Mouse (Mus musculus) left cerebral cortex, adult 8-10 months (tissue): ENCODE measurements around the gene Slc35b2. TPM values are rescaled to one million over a fixed set of nuclear protein-coding genes. Genes with fewer than 3 reads are reported as not detected.

Experiments
- DNase-seq, 2 experiments: peaks; one replicate each; pipeline ENCODE4 v3.0.0; 2022; ENCODE audit warnings: low spot score in 2 of 2
- total RNA-seq, 4 experiments: library from RNA; stranded (reverse); gene quantifications; 2 replicates each; pipeline ENCODE4 v1.2.4; 2022

The Slc35b2 gene
- total RNA-seq, 4 experiments from 2014 or later: 26.8 to 33.4 (median 29.4) TPM

DNA sequence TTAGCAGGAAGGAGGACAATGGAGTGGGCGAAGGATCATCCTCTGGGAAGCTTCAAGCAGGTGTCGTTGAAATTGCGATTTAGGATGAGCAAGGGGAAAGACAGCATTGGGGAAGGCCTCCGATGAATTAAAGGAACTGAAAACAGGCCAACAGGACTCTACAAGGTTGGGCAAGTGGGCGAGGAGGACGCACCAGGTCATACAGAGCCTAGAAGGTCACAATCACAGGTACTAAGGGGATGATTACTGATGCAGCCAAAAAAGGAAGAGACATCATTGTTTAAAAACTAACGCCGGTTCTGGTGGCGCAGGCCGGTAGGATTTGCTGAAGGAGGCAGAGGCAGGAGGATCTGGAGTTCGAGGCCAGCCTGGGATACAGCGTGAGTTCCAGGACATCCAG, 458 bp upstream of the Slc35b2 start:
- DNase-seq: no peak

DNA sequence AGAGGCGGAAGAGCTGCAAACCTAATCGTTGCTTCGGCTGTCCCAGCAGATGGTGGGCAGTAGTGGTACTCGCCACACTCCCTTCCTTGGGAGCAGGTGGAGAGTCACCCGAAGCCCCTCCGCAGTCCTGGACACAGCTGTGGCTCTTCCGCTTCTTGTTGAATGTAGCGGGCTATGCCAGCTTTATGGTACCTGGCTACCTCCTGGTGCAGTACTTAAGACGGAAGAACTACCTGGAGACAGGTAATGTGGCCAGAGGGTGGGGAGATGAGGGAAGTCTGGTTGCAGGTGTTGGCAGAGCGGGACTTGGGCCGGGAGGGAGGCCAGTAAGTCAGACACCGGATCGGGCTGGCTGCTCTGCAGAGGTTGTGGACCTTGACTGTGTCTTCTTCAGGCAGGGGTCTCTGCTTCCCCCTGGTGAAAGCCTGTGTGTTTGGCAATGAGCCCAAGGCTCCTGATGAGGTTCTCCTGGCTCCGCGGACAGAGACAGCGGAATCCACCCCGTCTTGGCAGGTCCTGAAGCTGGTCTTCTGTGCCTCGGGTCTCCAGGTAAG, 934 bp downstream of the Slc35b2 start:
- no peak for DNase-seq

DNA sequence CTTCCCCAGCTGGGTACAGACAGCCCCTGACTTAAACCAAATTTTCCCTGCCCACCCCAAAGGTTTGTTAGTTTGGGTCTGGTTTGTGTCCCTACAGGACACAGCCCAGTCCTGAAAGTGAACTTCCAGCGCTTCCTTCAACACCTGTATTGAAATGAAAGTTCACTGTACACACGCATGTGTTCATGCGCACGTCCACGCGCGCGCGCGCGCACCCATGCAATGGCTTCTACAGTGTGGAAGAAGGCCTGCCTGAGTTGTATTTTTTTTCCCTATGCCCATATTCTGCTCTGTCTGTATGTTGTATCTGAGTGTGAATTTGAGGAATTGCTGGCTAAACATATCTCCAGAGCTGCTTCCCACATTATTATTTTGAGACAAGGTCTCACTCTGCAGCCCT, 1.4 kb downstream of the Slc35b2 start:
- DNase-seq: no peak

DNA sequence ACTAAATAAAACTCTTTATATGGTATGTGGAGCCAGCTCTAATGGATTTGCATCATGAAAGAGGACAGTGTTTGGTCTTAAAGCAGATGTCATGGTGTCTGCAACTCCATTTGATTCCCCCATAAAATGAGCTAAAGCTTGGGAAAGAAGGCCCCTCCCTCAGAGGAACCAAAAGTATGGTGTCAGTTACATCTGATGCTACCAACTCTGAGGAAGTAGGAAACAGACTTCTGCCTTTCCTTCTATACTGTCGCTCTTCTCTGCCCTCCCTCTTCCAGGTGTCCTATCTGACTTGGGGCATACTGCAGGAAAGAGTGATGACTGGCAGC, 2.3 kb downstream of the Slc35b2 start:
- DNase-seq: no peak

DNA sequence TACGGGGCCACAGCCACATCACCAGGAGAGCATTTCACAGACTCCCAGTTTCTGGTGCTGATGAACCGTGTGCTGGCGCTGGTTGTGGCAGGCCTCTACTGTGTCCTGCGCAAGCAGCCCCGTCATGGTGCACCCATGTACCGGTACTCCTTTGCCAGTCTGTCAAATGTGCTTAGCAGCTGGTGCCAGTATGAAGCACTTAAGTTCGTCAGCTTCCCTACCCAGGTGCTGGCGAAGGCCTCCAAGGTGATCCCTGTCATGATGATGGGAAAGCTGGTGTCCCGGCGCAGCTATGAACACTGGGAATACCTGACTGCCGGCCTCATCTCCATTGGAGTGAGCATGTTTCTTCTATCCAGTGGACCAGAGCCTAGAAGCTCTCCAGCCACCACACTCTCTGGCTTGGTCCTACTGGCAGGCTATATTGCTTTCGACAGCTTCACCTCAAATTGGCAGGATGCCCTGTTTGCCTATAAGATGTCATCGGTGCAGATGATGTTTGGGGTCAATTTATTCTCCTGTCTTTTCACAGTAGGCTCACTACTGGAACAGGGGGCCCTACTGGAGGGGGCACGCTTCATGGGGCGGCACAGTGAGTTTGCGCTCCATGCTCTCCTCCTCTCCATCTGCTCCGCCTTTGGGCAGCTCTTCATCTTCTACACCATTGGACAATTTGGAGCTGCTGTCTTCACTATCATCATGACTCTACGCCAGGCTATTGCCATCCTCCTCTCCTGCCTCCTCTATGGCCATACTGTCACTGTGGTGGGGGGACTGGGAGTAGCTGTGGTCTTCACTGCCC, 2.9 kb downstream of the Slc35b2 start:
- DNase-seq: no peak

DNA sequence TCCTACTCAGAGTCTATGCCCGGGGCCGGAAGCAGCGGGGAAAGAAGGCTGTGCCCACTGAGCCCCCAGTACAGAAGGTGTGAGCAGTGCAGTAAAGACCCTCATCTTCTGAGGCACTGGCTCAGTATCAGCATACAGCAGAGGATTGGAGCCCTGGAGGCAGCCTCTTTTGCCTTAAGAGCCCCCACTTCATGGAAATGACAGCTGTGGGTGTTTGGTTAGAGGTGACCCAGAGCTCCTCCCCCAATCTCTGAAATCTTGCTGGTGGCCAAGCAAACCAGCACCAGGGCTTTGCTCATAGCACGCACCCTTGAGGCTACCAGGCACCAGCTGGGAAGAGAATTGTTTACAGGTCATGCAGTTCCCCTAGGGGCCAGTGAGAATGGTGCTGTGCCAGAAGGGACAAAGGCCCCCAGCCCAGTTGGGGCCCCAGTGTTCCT, 3.5 kb downstream of the Slc35b2 start:
- DNase-seq: no peak

DNA sequence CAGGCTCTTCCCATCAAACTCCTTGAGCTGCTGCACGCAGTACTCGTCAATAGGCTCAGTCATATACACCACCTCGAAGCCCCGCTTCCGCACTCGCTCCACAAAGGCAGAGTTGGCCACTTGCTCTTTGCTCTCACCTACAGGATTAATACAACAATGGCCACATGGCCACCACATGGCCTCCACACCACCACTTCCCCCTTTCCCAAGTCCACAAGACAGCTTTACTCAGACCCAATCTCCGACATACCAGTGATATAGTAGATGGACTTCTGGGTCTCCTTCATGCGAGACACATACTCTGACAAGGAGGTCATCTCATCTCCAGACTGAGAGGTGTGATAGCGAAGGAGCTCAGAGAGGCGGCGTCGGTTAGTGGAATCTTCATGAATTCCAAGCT, 5.3 kb downstream of the Slc35b2 start:
- no peak for DNase-seq

DNA sequence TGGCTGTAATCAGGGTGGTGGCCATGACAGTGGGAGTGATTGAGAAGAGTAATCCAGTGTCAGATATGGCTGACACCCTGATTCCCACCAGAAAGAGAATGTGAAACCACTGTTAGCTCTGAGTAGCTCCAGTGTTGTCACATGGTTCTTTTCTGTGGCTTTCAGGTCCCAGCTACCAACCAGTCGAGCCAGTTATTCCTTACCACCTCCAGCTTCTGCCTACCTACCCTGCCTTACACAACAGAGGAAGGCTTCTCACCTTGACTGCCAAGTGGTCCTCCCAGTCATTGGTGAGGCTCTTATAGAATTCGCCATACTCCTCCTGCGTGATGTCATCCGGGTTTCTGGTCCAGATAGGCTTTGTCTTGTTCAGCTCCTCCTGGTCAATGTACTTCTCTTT, 6.3 kb downstream of the Slc35b2 start:
- DNase-seq: no peak

DNA sequence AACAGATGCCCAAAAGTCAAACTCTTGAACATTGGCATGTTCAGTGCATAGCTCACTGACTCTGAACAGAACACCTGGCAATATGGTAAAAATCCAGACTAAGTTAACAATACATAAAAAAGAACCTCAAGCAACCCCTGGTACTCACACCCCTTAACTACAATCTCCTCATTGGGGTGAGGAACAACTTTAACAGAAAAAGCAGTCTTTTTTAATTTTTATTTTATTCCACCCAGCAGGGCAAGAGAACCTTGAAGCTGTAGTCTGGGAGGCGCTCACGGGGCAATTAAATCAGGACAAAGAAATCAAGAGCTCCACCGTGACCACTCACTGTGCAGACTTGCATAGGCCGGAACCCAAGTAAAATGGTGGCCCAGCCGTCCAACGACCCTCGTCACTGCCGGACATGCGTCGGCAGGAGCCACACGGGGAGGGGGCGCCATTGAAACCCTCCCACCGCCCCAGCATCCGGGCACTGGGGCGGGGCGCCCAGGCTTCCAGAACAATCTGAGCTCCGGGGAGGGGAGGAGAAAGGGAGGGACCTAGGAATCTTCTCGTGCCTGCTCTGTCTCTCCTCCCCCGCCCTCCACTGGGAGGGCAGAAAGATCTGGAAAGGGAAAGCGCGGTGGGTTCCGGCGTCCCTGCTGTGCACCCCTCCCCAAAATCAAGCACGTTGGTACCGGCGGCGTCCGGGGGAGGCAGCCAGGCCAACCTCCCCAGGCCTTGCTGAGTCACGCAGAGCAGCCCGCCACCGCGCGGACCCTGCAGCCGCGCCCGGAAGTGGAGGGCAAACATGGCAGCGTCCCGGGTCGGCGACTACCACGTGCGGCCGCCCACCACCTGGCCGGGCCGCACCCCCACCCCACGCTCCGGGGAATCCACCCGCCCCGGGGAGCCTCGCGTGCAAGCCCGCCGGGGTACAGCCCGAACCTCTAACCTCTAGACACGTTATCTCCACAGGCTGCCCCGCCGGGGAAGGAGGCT, 8.7 kb downstream of the Slc35b2 start:
- DNase-seq: peak in 1 of 2 experiments; percentile 74

DNA sequence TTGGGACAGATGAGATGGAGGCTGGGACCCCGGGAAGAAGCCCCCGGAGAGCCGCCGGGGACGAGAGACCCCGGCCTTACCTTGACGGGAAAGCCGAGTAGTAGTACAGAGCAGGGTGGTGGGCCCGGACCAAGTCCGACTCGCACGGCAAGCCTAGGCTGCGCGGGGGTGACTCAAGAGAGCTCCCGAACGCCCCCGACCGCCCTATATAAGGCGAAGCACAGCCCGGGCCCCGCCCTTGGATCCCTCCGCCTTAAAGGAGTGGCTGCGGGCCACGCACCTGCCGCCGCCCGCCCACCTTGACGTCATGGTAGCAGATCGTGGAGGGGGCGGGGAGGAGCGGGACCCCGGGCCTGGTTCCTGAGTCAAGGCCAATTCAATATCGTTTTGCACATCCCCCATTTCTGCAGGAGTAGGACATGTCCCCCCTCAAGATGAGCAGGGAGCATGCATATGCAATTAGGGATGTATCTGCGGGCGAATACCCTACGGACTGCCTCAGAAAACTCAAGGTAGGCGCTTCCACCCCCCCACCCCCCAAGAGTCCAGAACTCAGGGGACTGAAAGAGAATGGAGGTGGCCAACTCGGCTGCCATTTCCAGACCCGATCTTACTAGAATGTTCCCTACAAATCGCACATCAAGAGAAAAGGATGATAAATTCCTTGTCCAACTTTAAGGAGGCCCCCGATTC, 9.6 kb downstream of the Slc35b2 start, which contains the start of gene Hsp90ab1:
Gene Hsp90ab1 (minus strand): TSS at position 185 of the 693 bp plus-strand sequence.
- peak; percentile 98 to 99 for DNase-seq

DNA sequence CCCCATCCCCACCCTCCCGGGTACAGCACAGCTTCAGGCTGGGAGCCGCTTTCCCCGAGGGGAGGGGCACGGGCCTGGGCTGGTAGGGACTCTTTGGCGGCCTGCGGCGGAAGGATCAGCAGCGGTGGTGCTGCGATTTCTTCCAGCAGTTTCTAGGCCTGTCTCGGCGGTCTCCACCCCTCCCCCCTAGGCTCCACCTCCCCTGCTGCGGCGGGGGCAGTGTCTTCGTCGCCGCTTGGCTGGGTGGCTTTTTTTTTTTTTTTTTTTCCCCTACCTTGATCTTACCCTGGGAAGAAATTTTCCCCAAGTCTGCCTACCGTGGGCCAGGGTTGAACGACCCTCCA, 10.1 kb downstream of the Slc35b2 start:
- peak; percentile 96 to 99 for DNase-seq

DNA sequence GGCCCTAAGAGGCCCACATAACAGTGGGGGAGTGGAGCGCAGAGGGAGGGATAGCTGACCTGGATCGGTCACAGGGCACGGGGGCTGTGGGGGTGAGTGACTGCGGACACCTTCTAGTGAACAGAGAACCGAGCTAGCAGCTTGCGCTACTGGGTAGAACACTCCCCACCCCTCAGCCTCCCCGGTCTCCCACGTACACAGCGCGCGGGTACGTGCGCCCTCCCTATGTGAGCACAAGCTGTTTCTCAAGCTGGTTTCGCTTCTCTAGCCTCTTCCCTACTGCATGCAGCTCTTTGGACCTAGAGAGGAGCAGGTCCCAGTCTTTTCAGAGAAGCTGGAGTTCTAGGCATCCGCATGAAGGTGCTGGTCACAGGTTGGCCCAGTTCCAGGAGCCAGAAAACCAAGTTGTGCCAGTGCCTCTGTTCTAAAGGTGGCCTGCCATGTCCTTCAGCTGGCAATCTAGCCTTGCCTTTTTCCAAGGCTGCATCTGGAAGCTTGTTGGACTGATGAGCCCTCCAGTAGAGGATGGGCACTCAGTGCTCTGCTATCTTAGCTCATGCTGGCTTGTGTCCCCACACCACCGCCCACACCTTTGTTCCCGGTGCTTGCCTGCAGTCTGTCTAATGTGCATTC, 10.6 kb downstream of the Slc35b2 start:
- DNase-seq: peak; percentile 79 to 90

DNA sequence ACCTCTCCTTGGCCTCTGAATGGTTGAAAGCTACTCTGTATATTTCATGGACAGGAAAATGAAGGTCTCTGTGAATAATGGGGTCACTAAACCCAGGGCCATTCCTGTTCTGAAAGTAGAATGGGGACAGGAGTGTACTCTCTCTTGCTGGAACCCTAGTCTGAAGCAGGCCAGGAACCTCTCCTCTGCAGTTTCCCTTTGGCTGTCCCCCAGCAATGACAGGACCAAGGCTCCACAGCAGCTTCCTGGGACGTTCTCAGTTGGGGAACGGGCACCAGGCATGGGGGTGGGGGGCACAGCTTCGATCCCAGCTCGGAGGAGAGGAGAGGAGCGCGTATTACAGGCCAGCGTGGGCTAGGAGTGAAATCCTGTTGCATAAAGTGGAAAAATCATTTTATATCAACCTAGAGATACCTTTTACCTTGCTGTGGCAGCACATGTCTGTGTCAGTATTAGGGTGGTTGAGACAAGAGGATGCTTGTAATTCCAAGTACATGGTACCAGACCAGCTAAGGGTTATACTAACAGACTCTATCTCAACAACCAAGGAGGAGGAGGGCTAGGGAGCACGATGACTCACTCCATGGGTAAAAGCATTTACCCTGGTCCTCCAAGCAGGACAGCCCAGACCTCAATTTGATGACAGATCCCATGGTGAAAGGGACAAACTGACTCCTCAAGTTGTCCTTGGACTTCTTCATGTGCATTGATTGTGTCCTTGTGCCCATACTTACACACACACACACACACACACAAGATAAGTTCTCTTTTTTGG, 11.6 kb downstream of the Slc35b2 start:
- DNase-seq: no peak

DNA sequence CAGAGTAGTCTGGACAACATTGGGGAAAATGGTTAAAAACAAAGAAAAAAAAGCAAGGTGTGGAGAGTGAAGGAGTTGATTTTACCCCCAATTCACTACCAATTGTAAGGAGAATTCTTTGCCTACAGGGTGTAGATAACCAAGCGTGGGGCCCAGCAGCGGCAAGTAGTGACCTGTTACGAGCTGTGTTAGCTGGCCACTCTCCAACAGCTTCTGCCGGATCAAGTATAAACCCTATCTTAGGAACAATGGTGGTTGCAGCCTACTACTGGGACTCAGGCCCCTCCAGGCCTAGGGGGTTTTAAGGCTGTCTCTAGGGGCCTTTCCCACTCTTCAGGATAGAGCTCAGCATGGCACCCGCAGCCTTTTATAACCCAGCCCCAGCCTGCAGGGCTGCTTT, 14.6 kb downstream of the Slc35b2 start:
- DNase-seq: no peak

DNA sequence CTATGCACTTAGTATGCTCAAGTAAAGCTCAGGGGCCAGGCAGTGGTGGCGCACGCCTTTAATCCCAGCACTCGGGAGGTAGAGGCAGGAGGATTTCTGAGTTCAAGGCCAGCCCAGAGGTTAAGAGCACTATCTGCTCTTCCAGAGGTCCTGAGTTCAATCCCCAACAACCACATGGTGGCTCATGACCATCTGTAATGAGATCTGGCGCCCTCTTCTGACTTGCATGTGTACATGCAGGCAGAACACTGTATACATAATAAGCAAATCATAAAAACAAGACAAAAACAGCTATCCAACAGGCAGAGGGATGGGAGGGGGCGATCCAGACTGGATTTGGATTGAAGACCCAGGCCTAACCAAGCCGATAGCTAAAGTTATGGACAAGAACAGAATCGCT, 15.2 kb downstream of the Slc35b2 start:
- no peak for DNase-seq

DNA sequence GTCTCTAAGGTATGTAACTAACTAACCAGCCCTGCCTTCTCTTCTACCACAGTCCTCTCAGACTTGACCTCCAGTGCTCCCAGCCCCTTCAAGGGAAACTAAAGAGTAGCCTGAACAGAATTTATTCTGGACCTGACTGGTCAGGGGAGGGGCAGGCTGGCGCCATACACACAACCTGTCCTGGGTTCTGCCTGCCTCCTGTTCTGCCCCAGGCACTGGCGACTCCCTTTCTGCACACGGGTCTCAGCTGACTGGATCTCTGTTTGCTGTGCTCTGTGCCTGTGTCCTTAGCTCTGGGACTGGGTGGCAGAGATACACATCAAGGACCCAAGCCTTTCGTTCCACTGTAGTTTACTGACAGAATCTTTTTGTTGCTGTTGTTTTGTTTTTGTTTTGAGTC, 15.9 kb downstream of the Slc35b2 start:
- no peak for DNase-seq

DNA sequence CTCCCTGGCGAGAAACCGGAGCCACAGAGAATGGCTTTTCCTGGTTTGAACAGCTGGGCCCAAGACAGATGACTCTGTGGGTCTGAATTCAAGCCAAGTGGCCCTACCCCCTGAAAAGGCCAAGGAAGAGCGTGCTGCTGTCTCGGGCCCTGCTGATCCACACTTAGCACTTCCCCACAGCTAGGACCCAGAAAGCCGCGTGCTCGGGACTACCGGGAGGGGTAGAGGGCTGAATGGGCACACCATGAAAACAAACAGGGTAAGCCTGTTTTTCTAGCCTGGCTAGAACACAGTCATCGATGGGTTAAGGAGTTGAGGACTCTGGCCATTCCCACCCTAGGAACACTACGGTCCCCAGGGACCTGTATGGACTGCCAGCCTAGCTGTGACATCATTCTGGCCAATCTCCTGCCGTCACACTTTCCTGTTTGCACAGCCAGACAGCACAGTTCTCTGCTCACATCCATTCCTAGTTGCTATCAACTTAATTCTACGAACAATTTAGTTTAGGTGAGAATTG, 17.3 kb downstream of the Slc35b2 start:
- no peak for DNase-seq

DNA sequence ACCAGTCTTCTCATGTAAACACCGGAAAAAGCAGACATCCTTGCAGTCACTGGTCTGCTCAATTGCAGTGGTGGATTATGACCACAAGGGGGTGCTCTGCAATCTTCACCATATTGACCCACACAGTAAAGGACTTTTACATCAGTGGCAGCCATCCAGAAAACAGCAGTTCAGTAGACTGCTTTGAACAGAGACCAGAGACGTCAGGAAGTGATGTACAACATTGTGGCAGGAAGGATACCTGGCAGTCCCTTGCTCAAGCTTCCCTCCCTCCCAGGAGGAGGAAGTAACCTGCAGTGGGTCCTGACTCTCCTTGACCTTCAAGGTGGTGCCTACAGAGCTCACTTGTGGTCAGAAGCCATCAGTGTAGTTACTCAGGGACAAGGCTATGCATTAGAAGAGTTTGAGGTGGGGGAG, 17.9 kb downstream of the Slc35b2 start:
- no peak for DNase-seq

DNA sequence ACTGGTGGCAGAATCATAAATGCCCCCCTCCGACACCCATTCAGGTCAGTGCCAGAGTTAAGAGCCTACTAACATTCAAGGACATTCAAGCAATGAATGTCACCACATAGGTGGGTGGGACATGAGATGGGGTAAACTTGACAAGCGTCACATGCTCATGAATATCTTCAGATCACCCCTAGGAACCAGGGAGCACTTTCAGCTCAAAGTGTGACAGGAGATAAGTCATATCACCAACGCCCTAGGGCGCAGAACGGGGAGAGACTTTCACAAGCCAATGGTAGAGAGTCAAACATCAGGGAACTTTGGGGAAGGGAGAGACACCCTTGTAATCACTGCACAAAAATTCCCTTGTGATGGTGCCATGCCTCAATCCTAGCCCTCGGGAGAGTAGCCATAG, 18.5 kb downstream of the Slc35b2 start:
- no peak for DNase-seq
